Mouse (Mus musculus): ENCODE results near the gene Oscar. TPM values are rescaled to one million over a fixed set of nuclear protein-coding genes. Genes with fewer than 3 reads are reported as not detected.
"Not testable (repeated sequence)": the region's sequence is repeated elsewhere in the genome, so short reads cannot be mapped to it uniquely, and the experiment has no call there.

The Oscar gene
- total RNA-seq, 2 experiments from 2014 or later = not detected

DNA sequence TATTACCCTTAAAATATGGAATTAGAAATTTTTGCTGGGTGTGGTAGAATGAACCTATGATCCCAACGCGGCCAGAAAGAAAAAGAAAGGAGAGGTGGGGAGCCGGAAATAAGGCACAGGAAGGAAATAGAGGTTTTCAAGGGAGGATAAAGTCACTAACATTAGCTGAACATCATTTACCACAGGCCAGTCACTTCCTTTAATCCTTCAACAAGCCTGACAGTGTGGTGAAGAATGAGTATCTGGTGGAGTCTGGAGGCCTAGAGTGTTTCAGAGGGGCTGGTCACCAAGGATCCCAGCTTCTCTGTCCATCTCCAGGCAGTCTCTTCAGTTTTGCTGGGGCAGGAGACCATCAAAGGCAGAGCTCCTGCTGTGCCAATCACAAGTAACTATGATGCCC, 5.5 kb downstream of the Oscar start:
- no peak for DNase-seq

DNA sequence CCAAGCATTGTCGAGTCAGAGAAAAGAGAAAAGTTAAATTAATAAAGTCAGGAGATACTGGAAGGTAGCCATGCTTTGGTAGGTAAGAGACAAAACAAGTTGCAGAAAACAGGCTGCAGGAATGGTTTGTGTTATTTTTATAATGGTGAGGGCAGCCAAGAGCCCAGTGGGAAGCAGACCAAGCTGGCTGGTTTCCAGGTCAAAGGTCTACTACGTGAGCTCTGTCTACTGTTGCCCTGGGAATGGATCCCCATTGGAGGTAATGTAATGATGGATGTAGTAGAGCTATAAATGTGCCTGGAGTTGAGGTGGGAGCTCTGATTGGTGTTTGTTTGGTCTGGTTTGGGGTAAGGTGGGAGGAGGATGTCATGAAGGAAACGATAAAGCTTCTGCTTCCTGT, 6.9 kb downstream of the Oscar start:
- DNase-seq = peak; percentile 39 to 65

DNA sequence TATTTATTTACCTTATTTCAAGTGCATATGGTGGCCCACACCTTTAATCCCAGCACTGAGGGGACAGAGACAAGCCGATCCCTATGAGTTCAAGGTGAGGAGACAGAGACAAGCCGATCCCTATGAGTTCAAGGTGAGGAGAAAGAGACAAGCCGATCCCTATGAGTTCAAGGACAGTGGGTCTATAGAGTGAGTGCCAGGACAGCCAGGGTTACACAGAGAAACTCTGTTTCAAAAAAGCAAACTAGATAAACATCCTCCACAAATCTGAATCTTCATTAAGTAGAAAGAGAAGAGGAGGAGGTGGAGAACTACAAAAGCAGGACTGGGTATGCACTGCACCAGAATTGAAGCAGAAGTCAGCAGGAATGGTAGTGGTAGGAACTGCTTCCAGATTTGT, 7.3 kb downstream of the Oscar start:
- DNase-seq = no peak

DNA sequence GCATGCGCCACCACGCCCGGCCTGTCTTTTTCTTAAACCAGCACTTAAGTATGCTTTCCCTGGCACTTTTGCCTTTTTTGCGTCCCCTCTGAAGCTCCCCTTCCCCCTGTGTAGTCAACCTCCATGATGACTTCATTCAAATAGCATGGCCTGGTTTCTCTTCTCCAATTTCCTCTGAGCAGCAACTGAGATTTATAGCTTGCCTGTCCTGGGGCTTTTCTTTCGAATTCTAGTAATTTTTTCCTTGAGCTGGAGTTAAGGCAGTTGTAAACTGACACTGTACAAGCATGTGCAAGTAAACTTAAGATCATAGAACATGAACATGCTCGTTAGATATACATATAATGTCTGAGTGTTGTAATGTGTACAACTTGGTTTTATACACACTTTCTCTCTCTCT, 8.6 kb downstream of the Oscar start:
- DNase-seq = no peak

DNA sequence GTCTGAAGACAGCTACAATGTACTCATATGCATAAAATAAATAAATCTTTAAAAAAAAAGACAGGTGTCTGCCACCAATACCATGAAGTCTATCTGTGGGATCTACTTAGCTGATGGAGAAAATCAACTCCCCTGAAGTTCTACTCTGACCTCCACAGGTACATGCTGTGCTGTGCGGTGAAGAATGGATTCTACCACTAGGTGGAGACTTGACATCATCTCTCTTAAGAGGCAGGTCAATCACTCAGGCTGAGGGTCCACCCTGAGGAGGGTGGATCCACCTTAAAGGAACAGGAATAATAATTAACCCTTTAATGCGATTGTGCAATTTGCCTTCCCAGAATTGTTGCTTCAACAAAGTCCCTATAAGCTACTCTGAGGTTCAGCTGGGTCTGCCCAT, 9.2 kb downstream of the Oscar start:
- DNase-seq = no peak

DNA sequence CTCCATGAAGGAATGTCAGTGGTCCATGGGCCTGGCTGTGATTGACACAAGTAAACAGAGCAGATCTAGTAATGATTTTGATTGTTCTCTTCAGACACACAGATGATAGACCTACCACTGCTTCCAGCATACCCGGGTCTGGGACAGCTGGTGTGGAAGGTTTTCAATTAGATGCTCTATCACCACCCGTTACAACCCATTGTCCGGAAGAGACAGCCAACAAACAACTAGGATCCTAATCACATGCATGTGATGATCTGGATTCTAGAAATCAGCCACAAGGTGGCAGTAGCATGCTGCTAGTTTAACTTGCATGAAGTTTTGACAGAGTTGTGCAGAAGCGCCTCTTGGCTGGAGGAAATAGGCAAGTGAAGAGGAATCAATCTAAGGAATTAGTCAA, 14.8 kb downstream of the Oscar start:
- DNase-seq = peak; percentile 56 to 80

DNA sequence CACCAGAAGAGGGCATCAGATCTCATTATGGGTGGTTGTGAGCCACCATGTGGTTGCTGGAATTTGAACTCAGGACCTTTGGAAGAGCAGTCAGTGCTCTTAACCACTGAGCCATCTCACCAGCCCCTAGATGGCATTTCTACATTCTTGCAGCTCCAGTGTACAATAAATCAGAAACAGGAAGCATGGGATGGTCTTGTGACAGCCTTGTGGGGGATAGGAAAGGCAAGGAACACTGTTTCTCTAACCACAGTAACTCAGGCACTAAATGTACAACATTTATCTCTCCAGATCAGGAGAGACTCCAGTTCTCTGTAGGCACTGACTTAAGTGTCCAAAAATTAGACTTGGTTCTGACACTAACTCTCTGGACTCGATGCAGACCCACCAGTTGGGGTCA, 18.2 kb downstream of the Oscar start:
- DNase-seq = not testable (repeated sequence)

DNA sequence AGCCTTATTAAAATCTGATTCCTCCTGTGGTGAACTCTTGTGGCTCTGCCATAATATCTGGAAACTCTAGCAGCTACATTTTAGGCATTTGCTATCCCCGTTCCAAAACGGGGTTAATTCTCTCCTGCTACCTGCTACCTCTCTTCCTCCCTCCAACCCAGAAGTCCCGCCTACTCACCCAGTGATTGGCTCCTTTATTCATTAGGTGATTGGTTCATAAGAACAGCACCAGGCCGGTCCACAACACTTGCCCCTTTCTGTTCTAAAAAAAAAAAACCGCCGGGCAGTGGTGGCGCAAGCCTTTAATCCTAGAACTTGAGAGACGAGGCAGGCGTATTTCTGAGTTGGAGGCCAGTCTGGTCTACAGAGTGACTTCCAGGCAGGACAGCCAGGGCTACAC, 20.8 kb downstream of the Oscar start:
- DNase-seq = peak; percentile 11 to 39

DNA sequence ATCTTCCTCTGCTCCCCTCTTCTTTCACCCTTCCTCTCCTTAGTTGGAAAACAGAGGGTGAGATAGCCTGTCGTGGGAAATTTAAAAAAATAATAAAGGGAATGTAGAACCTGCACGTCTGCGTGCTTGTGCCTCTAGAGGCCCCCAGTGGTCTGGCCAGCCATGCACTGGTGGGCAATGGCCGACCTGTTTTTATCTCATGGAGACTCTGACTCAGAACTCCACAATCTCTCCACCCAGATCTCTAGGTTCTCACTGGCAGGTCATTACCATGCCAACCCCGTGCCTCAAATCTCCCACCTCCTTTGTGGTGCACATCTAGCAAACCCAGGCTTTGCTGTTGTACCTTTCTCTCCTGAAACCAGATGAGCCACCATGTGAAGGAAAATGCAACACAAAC, 21.3 kb downstream of the Oscar start:
- peak in 1 of 2 experiments; percentile 4 for DNase-seq

DNA sequence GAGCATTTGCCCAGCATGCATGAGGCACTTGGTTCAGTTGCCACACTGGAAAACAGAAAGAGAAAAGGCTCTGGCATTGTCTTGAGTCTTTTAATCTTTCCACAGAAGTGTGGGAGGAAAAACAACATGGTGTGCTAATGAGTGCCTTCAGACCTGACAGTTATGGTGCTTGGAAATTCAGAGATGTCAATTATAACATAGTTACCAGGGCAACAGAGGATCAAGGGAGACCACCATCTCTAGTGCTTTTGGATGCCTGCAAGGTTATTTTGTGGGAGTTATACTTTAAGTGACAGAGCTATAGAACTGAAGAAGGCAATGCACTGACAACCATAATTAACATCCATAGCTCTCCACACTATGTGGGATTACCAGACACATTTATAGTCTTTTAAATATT, 22.1 kb downstream of the Oscar start:
- no peak for DNase-seq

DNA sequence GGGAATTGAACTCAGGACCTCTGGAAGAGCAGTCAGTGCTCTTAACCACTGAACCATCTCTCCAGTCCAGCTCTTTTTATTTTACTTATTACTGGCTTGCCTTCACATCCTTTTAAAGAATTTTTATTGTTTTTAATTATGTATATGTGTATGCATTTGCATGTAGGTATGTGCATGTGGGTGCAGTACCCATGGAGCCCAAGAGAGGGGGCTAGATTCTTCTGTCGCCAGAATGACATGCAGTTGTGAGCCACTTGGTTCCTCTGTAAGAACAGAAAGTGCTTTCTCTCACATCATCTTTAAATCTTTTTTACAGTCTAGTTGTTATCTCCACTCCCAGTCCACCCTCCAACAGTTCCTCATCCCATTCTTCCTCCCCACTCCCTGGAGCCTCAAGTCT, 24.4 kb downstream of the Oscar start:
- no peak for DNase-seq

DNA sequence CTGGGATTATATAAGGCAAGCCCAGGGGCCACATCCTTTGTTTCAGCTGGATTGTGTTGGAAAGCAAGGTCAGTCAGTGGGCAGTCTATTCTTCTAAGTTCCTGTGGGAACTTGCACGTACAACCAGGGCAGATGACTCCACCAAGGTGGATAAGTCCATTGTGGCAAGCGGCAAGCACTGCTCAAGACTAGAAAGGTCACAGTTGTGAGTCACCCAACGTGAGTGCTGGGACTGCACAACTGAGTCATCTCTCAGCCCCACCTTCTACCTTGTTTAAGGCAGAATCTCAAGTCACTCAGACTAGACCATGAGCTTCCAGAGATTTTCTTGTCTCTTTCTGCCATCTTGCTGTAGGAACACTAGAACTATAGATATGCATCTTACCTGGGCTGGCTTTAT, 25.4 kb downstream of the Oscar start:
- peak; percentile 20 to 34 for DNase-seq

DNA sequence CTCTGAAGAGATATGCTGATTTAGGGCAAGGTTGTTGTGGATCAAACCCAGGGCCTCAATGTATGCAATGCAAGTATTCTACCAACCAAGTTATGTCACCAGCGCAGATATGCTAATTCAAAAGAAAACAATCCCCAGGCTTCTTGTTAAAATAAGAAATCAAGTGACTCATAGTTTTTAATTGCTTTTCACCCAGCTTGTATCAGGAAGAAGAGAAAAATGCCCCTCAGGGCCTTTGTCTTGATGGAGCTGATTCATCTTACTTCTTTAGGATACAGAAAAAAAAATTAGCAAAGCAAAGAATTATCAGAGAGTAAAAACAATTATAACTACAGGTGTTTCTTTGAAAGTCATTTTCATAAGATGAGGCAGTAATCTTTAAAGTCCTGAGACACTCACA, 28.7 kb downstream of the Oscar start:
- DNase-seq = no peak

DNA sequence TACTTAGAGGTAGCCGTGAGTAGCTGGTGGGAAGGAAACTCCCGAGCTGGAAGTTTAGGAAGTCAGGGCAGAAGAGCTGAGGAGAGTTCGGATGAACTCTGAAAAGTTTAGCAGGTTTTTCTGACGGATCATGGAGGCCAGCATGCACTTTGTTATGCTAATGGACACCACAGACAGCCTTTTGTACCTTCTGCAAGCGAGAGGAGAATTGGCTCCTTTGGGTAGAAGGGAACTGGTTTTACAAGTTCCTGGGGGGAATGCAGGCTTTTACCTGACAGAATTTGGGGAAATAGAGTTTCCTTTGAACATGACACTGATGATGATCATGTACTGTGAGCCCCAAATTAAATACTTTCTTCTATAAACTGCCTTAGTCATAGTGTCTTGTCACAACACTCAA, 29.7 kb downstream of the Oscar start:
- DNase-seq = no peak

DNA sequence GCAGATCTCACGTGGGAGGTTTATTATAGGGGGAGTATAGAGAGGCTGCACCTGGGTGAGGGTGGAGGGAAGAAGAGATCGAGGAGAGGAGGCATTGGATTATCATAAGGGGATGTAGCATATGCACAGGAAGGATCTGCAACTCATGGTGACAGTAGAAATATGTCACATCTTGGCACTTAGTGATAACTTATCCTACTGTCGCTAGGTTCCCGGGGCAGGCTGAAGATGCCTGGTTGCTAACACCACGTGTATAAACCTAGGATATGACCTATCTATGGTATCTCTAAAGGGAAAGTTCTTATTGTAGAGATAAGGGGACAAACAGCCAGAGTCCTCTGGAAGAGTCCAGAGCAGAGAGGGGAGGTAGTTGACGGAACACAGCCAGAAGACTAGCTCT, 30.2 kb downstream of the Oscar start:
- DNase-seq = no peak

DNA sequence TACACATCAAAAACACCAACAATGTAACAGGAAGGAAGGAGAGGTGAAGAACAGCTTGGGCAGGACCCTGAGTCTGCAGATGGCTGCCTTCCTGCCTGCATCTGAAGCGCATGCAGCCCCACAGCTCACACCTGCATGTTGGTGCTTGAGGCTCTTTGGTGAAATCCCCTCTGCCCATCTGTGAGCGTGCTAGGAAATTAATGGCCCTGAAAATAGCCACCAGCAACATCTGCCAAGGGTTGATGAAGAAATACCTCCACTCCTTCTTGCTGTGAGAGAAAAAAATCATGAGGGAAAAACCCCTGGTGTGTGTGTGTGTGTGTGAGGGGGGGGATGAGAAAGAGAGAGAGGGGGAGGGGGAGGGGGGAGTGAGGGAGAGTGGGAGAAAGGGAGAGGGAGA, 35.9 kb downstream of the Oscar start:
- no peak for DNase-seq

DNA sequence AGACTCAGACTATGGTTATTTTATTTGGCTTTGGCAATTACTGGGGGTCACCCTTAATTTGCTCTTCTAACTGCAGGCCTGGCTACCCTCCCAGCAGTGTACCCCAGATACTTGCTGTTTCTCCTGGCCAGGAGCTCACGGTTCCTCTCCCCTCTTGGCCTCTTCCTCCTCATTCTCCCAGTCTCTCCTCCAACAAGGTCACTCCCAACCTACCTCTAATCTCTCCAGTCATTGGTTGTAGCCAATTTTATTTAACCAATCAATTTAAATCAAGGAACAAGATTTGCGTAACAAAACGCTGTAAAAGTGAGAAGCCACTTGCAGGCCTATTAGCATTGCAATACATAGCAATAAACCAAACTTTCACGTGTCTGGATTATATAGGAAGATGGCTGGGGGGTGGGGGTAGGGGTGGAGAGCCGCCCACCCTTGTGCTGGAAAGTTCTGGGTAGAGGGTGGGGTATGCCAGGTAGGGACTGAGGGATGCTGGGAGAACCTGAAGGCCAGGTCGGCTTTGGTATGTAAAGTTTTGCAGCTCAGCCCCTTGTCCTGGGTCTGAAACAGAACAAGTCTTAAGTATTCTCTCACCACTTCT, 36.9 kb downstream of the Oscar start:
- no peak for DNase-seq

DNA sequence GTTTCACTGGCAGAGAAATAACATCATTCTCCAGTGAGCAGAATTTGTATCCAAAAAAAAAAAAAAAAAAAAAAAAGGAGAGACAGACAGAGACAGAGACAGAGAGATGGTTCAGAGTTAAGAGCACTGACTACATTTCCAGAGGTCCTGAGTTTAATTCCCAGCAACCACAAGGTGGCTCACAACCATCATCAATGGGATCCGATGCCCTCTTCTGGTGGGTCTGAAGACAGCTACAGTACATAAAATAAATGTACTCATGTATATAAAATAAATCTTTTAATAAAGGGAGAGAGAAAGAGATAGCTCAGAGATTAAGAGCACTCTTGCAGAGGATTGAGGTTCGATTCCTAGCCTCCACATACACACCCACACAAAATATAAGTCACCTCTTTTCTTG, 37.8 kb downstream of the Oscar start:
- DNase-seq = no peak

DNA sequence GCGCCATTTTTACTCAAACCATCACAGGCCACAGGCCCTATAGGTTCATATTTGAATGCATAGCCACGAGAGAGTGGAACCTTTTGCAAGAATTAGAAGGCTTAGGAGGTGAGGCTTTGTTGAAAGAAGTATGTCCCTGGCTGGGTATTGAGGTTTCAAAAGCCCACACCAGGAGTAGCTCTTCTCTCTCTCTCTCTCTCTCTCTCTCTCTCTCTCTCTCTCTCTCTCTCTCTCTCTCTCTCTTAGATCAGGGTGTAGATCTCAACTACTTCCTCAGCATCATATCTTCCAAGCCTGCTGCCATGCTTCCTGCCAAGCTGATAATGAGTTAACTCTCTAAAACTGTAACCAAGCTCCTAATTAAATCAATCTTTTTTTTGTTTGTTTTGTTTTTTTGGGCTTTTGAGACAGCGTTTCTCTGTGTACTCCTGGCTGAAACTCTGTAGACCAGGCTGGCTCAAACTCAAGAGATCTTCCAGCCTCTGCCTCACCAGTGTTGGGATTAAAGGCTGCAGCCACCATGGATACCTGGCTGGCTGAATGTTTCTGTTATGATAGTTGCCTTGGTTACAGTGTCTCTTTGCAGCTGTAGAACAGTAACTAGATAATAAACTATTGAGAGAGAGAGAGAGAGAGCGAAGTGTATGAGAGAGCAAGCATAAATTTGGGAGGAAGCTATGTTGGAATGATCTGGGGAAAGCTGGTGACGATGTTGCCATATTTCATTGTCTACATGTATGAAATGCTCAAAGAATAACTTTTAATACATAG, 39.4 kb downstream of the Oscar start:
- no peak for DNase-seq

DNA sequence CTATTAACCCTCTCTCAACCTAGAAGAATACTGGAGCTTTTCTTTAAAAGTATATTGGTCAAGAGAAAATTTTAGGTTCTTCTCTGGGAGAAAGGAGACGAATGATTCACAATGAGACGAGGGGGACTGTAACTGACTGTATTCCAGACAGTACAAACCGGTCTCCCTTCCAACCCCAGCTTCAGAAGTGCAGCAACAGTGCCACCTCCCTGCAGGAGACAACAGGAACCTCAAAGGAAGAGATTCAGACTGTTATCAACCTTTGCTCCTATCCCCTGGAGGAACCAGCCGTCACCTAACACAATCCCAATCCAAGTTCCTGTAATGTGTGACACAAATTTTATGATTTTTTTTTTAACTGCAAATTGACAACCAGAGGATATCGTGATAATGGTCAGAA, 41.7 kb downstream of the Oscar start:
- DNase-seq = peak; percentile 11 to 41

DNA sequence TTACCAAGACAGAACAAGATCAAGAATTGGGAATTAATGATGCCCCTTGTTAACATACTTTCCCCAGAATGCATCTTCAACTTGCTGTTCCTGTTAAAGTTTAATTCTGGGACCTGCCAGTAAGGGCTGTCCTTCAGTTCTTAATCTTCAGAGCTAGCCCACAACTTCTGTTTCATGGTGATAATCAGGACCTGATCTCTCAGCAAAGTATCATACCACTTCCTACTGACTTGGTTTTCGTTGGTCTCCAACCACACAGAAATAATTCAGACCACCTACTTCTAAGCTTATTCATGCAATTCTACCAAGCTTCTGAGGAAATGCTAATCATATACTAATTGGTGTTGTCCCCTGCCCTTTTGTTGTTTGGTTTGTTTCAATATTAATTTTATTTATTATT, 44.1 kb downstream of the Oscar start:
- no peak for DNase-seq

DNA sequence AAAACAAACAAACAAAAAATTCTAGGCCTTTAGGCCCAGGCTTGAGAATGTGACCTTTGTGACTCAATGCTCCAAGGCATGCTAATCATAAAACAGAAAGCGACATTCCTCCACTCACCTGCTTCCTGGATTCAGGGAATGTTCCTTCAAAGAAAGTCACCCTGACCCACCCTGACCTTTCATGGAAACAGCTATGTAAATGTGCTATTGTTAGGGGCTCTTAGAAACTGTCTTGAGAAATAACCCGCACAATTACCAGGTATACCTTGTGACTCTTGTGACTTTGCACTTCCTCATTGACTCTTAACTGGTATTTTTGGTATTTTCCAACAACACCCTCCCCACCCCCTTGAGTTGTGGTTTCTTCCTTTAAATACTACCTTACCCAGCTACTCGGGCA, 45.4 kb downstream of the Oscar start:
- not testable (repeated sequence) for DNase-seq

DNA sequence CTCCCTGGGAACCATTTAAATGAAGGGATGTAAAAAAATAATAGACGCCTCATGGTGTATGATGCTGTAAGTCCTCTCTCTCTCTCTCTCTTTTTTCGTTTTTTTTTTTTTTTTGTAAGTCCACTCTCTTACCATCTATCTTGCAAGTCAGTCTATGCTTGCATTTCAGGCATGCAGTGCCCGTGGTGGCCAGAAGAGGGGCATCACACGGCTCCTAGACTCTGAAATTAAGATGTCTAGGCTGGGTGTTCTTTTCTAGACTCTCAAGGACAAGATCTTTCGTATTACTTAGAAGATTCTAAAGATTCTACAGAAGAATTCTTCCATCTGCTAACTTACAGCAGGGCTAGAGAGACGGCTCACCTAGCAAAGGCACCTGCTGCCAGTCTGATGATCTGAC, 46.2 kb downstream of the Oscar start:
- DNase-seq = no peak

DNA sequence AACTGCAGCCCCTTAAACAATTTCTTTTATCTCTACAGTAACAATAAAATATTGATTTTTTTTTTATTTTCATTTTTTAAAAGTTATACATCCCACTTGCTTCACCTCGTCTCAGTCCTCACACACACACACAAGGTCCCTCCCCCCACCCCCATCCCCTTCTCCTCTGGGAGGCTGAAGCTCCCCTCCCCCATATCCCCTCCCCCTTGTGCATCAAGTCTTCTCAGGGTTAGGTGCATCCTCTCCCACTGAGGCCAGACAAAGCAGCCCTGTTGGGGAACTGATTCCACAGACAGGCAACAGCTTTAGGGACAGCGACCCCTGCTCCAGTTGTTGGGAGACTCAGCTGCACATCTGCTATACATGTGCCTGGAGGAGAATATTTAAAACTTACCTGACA, 48.6 kb downstream of the Oscar start:
- no peak for DNase-seq

Measured in adrenal gland, postnatal 36 days (tissue).